Mouse (Mus musculus) heart, postnatal 14 days (tissue): ENCODE data around the gene Aco1. TPM values are rescaled to one million over a fixed set of nuclear protein-coding genes. Genes with fewer than 3 reads are reported as not detected.
A peak's percentile ranks its signal among the peaks of the same experiment; 100 is the strongest.
"Not testable (repeated sequence)": the region's sequence is repeated elsewhere in the genome, so short reads cannot be mapped to it uniquely, and the experiment has no call there.

Experiments used
- DNase-seq, 2 experiments: peaks; one replicate each; pipeline ENCODE4 v3.0.0; 2021 to 2022
- intact Hi-C: fragments of 180-260 bp; cut with DNase I; formaldehyde crosslinking; loops from one replicate; pipeline ENCODE4 v1.15.1; 2025
- long read RNA-seq, 2 experiments: library from polyadenylated mRNA; stranded (forward); transcript quantifications; one replicate each; pipeline ENCODE4 v2.0.0; 2021
- total RNA-seq, 2 experiments: library from RNA; stranded (reverse); gene quantifications; 2 replicates each; pipeline ENCODE4 v1.2.3; 2021

Aco1 gene
- 10 to 100 TPM; 35.7 to 37.1 TPM for total RNA-seq
- long read RNA-seq, experiment 1, transcript Aco1-201 (21 exons, 3,832 nt), result major isoform, 71 of 82 reads
- long read RNA-seq, experiment 1, partial matches to known transcripts, result 9 of 82 reads
- long read RNA-seq, experiment 1, other reads (novel, unspliced or antisense), result 2 of 82 reads
- long read RNA-seq, experiment 2, transcript Aco1-201 (21 exons, 3,832 nt), result major isoform, 78 of 92 reads
- long read RNA-seq, experiment 2, partial matches to known transcripts, result 9 of 92 reads
- long read RNA-seq, experiment 2, other reads (novel, unspliced or antisense), result 5 of 92 reads

DNA sequence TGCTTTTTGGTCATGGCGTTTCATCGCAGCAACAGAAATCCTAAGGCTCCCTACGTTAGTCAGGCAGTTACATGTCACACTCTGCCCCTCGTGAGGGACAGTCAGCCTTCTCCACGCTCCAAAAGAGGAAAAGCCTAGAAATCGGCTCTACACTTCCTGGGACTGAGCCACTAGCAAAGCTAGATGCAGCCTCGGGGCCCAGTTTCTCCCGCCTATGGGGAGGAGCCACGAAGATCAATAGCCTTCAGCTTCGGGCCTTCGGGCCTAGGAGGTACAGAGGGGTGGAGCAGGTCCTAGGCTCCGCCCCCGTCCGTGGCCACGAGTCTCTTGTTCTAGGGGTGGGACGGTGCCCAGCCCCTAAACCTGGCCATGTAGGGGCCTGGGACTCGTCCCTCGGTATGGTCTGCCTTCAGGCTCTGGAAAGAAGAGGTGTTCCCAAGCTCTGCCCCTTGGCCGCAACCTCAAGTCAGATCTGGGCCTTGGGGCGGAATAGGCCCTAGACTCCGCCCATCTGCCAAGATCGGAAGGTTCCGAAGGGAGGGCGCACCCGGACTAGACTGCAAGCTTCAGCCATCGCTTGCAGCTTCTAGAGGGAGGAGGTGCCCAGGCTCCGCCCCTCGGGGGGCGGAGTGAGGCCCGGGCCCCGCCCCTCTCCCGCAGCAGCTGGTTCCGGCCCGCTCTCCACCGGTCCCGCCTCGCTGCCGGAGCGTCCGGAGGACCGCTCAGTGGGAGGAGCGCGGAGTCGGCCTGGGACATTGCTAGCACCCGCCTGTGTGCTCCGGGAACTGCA, at the start of gene Aco1:
Aco1 (plus strand) TSS at position 339 of the 790 bp plus-strand sequence.
- intact Hi-C loops, result no loop called here
- peak; percentile 97 for DNase-seq

DNA sequence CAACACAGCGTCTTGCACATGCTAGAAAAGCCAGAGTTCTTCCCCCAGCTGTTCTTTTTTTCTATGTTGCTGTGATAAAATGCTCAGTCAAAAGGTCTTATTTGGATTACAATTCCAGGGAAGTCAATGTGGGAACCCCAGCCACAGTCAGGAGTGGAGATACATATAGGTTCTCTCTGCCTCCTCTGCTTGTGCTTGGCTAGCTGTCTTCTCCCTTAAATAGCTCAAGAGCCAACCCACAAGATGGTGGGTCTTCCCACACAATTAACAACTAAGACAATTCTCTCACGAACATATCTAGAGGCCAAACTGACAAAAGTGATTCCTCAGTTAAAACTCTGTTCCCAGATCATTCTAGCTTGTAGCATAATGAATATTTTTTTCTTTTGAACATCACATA, 47.9 kb upstream of the Aco1 start:
- no peak for DNase-seq
- intact Hi-C loops, result no loop called here

DNA sequence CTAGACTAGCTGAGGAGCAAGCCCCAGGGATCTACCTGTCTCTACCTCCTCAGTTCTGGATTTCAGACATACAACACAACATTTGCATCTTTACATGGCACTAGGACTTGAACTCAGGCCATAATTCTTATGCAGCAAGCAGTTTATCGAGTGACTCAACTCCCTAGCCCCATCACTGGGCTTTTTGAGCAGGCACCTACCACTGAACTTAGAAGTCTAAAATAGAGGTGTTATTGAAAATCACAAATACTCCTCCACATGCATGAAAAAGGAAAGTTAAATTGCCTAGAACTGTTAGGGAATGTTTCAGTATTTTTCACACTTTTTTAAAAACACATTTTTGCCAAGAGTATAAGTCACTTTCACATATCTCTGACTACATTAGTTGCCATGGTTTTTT, 39.9 kb upstream of the Aco1 start:
- intact Hi-C loops, result no loop called here
- no peak for DNase-seq

DNA sequence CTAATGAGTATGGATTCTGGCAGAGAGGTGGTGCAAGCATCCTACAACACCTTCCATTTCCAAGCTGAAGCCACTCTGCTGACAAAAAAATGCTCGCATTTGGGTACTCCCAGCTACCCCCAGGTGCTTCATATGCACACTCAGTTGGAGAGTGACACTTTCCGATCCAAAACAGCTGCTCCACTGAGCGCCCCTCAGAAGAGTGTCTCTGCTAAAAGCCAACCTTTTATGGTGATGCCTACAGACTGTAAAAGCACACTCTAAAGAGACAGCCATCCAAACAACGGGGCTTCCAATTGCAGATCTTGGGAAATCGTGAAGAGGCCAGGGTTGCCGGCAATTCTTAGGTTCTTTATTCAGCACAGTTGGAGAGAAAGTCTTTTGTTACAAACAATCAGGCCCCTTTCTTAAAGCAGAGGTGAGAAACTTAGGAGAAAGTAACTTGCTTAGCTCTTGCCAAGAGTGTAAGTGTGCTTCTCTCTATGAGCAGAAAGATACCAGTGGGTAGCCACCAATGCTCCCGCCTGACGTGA, 36.8 kb upstream of the Aco1 start:
- no peak for DNase-seq
- intact Hi-C loops, result no loop called here

DNA sequence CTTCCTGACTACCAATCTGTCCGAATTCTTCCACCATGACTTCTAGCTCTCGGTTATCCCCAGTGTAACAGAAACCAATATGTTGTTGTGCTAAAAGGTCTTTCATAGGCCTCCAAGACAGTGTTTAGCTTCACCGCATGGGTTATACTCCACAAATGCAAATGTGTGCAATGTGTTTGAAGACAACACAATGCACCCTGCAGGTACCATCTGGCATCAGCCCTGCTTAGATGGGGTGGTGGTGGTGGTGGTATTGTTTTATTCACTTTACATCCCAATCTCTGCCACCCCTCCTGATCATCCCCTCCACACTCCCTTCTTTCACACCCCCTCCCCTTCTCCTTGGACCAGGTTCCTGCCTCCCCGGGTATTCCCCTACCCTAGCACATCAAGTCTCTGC, 34.9 kb upstream of the Aco1 start:
- no peak for DNase-seq
- intact Hi-C loops, result no loop called here

DNA sequence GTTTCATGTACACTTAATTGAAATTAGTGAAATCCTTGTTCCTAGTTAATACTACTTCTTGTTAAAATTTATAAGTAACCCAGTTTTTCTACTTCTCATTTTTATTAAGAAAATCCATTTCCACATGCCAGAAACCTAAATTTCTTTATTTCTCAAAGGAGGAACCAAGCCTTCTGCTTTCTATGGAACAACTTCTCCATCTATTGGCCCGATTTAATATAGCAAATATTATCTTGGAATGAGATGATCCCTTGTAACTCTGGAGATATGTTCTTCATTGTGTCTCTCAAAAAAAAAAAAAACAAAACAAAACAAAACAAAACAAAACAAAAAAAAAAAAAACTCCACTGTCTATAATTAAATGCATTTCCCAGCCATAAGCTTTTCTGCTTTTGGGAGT, 29.7 kb upstream of the Aco1 start:
- DNase-seq, result no peak
- intact Hi-C loops, result no loop called here

DNA sequence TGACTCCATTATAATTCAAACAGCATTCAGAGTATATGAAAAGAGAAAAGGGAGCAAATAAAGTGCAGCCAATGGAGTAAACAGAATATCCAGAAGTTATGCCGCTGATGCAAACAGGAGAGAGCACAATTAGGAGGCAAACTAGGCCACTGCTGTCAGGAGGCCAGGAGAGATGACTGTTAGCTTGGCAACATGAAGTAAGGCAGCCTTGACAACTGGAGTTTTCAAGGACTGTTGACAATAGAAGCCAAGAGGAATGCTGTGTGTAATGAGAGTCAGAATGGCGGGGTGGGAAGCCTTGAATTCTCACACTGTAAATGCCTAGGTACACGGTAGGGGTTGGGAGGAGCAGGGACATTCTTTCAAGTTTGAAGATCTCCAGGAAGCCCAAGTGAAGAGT, 21.7 kb upstream of the Aco1 start:
- intact Hi-C loops, result no loop called here
- DNase-seq, result peak in 1 of 2 experiments; percentile 28

DNA sequence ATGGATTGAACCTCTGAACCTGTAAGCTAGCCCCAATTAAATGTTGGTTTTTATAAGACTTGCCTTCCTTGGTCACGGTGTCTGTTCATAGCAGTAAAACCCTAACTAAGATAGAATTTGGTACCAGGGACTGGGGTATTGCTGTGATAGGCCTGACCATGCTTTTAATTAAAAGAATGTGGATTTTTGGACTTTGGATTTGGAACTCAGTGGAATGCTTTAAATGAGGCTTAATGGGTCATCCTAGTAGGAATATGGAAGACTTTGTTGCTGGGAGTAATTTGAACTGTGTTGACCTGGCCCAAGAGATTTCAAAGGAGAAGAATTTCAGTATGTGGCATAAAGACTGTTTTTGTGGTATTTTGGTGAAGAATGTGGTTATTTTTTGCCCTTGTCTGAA, 20.6 kb upstream of the Aco1 start:
- DNase-seq, intact Hi-C loops: not testable (repeated sequence)

DNA sequence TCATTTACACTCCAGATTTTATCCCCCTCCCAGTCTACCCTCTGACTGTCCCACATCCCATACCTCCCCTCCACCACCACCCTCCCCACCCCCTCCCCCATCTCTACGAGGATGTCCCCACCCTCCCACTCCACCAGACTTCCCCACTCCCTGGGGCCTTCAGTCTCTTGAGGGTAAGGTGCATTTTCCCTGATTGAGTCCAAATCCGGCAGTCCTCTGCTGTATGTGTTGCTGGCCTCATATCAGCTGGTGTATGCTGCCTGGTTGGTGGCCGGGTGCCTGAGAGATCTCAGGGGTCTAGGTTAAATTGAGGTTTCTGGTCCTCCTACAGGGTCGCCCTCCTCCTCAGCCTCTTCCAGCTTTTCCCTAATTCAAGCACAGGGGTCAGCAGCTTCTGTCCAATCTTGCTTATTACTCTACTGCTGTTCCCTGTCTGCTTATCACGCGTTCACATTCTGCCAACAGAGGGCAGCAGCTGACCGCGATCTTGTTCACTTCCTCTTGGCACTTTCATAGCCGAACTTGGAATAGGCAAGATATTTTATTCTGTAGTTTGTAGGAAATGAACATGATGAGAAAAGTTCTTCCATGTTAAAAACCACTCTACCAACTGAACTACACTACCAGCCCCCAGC, 8.3 kb upstream of the Aco1 start:
- DNase-seq, result peak; percentile 78 to 86
- intact Hi-C loops, result loop anchor here (2.0 to 5.0 kb wide), 2 partner anchors 150 to 543 kb away; no protein-coding TSS in a partner anchor

DNA sequence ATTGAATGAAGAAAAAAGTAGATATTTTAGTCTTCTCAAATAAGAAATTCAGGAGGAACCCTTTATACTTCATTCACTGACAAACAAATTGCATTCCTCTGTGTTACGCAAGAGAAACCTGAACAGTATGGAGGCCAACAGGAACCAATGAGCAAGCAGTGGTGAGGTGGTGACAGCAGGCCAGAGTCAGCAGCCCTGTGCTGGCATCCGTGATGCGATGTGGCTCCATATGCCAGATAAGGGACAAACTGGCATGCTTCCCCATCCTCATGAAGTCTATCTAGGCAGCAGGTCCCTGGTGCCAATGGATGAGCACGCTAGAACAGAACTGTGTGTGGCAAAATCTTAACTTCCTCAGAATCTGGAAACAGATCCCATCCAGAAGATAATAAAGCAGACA, 6.4 kb upstream of the Aco1 start:
- intact Hi-C loops, result no loop called here
- peak in 1 of 2 experiments; percentile 20 for DNase-seq

DNA sequence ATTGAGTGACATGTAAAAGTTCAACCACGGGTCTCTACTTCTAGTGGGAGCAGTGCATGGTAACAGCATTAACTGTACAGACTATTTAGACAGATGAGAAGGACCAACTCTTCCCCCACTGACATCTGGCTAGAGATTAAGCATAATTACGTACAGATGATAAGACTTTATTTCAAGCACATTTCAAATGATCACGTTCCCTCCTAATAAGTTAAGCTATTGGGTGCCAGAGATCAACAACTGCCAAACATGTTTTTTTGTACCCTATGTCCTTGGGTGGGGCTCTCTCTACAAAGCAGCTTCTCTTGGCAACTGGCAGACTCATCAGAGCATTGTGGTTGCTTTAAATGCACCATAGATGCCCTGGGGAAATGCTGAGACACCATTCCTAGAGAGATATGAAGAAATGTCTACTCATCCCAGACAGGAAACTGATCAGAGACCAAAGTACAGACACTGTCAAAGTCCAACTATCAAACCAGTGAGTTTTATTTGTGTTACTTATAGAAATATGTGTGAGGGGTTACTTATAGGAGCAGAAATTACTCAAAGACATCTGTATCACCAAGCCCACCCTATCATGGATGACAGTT, 3.1 kb upstream of the Aco1 start:
- intact Hi-C loops, result loop anchor here (2.0 kb wide), 1 partner anchor 43 kb away; no protein-coding TSS in a partner anchor
- no peak for DNase-seq

DNA sequence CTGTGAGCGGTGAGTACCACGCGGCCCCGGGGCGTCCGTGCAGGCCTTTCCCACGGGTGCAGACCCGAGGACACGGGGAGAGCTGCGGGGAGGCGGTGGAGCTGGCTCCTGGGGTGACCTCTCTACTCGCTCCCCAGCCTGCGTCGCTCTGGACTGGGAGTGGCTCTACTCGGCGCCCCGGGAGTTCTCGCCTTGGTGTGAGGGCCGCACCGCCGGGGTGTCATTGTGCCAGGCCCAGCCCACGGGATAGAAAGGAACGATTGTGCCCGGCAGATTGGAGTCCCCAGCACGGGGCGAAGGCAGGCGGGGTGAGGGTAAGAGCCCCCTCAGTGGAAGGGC, 621 bp downstream of the Aco1 start:
- intact Hi-C loops, result no loop called here
- no peak for DNase-seq

DNA sequence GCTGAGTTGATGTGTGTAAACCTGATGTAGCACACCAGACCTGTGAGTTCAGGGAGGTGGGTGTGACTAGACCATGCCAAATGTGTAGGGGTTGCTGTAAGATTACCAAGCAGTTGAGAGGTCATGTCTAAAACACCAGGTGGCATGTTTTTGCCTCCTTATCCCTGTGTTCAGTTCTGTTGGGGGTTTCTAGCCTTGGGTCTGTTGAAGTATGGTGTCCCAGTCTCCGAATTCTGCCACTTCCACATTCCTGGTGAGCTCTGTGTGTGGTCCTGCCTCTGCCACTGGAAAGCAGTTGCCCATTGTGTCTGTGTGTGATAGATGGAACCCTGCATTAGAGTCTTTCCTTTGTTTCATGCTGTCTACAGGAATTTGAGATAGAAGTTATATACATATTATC, 1.7 kb downstream of the Aco1 start:
- intact Hi-C loops, result no loop called here

DNA sequence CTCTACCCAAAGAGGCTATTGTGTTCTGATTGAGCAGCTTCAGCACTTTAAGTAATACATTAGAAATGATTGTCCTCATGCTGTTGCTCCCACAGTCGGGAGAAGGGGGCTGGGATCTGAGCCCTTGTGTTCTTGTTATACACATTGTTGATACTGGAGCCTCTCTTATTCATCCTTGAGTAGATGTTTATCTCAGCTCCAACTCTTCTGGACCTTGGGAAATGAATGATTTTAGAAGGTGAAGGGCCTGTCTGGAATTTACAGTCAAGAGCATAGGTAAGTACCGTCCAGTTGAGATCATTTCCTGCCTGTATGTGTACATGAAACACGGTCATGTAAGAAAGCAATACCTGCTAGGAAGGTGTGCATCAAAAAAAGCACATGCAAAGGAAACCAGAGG, 2.1 kb downstream of the Aco1 start:
- no peak for DNase-seq
- intact Hi-C loops, result no loop called here

More for the DNA sequence above, 1.7 kb downstream of the Aco1 start:
- DNase-seq, result no peak

DNA sequence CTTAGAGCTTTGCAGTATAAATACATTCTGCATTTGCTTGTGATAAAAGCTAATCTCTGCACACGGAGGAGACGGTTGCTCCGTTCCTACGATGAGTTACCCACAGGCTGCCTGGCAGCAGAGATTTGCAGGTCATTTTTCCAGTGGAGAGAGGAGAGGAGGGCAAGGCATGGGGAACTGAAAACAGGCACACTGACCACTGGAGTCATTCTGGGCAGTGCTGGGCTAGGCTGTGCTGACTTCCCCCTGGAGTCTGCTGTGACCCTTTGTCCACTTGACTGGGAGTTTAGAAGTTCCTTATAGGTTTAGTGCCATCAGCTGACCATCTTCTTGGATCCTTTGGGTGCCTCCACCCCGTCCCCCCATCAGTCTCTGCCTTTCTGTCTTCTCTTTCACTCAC, 5.4 kb downstream of the Aco1 start:
- intact Hi-C loops, result no loop called here
- DNase-seq, result no peak

DNA sequence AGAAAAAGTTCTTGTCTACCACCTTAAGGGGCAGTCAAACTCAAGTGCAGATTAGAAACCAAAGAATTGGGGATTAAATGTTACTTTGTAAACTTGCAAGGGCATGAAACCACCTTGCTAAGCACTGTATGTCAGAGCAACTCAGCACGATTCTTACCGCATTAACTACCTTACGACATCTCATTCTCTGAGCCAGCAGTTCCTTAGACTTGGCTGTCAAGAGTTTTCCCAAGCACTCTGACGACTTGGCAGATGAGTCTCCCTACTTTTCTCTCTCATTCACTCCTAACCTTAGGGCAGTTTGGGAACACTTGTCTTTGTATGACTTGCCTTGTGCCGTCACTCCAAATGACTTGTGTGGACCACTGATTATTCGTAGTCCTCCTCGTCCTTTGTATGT, 7.2 kb downstream of the Aco1 start:
- no peak for DNase-seq
- intact Hi-C loops, result no loop called here

DNA sequence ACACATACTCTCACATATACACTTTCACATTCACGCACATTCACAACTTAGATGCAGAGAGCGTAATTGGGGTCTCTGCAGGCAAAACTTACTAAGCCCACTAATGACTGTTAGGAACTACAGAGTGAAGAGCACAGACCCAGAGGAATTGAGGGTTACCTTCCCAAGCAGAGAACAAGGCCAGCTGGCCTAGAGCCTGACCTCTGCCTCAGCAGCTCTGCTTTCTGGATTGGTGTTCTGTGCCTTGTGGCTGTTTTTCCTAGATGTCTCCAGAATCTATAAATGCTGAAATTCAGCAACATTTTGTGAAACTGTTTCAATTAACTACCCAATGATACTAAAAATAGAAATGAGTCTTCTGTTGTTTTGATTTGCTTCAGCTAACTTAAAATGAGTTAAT, 9.9 kb downstream of the Aco1 start:
- intact Hi-C loops, result no loop called here
- DNase-seq, result no peak

DNA sequence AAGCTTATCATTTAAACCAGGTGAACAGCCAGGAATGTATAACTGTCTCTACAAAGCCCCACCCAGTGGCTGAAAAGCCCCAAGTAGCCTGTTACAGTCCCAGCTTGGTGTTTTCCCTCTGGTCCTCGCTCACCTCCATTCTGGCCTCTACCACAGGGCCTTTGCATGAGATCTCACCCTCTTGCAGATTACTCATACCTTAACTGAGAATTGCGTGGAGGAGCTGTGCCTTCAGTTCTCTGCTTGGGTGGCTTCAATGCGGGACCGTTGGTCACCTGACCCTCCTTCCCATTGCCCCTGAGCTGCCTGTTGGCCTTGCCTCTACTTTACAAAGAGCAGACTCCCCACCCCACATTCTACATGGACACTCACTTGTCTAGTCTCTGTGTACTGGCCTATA, 10.6 kb downstream of the Aco1 start:
- intact Hi-C loops, result no loop called here
- DNase-seq, result no peak

DNA sequence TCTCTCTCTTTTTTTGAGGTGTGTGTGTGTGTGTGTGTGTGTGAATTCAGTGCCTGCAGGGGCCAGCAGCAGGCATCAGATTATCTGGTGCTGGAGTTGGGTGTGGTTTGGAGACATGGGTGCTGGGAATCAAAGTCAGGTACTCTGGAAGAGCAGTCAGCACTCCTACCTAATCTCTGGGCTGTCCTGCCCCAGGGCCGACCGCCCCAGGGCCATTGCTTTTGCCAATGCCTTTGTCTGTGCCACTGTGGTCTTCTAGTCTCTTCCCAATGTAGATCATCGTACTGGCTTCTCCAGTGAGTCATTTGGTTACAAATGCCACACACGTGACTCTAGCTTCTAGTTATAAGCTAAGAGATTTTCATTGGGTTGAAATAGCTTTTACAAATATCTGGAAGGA, 11.9 kb downstream of the Aco1 start:
- no peak for DNase-seq
- intact Hi-C loops, result no loop called here

DNA sequence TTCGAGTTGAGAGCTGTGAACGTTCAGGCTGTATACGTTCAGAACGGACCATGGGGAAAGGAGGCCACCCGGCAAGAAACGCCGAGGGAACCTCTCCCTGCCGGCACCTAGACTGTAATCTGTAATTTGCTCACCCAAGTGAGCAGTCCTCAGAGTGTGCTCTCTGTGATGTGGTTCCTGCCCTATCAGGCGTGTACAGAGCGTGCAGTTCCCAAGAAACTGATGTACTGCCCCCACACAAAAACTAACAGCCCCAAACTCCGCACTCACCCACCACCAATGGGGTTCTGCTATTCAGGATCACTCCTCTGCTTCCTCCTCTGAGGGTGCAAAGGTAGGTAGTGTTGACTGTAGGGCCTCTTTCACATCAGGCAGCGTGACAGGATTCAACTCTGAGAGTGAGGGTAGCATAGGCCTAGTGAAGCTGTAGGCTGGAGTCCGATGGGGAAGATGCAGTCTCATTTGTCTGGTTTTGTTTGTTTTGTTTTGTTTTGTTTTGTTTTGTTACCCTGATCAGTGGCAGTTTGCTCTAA, 12.7 kb downstream of the Aco1 start:
- intact Hi-C loops, result no loop called here
- no peak for DNase-seq

DNA sequence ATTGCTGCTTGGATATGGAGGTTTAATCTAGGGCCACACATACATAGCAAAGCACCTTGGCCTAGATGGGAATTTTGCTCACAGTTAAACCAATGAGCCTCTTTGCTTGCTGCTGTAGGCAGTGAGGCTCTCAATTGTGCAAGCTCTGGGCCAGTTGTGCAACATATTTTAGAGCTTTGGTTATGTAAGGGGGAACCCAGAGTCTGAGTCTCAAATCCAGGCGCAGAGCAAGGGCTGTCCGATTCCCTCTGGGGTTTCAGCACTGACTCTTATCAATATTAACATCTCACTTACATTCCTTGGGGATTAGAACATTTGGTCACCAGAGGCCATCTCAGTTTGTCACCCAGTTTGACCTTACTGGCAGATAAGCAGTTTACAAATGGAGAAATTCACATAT, 13.3 kb downstream of the Aco1 start:
- peak; percentile 21 to 29 for DNase-seq
- intact Hi-C loops, result no loop called here
